Mouse (Mus musculus): ENCODE data around the gene Mrps21. TPM values are rescaled to one million over a fixed set of nuclear protein-coding genes. Genes with fewer than 3 reads are reported as not detected.

Mrps21 gene
- polyA plus RNA-seq, 1 experiment from 2014 or later: 315 TPM

DNA sequence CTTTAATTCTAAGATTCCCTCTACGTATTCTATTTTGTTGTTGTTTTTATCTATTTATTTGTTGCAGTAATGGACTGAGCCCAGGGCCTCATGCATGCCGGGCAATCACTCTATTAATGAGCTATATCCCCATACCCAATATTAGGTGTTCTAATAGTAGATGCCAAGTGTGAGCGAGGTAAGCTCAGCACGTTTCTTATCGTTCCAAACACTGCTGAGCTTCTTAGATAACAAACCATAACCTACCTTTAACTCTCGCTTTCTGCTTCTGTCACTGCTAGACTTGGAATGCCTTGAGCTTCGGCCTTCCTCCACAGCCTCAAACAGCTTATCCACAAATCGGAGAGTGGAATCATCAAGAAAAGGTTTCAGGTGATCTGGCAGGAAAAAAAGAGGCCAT lies 20.0 kb downstream of the Mrps21 start:
- Histone ChIP-seq H3K36me3 (ENCODE audit: control insufficient read depth, insufficient read depth, low read length) (peaks cover 72% of the 10 kb centered on the region), H3K27me3 (replicated peaks; ENCODE audit: control insufficient read depth, insufficient read depth, low read length) (no peaks in the 10 kb centered on the region), H3K9ac (ENCODE audit: low read depth, low read length) (no peak overlapping the region), H3K27ac (replicated peaks; ENCODE audit: low read depth, low read length) (no peak overlapping the region), H3K4me3 (ENCODE audit: low read depth, low read length) (no peak overlapping the region), H3K4me2 (ENCODE audit: low read depth, low read length) (no peak overlapping the region), H3K9me3 (ENCODE audit: control insufficient read depth, low read length) (no peaks in the 10 kb centered on the region), H3K4me1 (ENCODE audit: control insufficient read depth, insufficient read depth, low read length) (no peaks in the 10 kb centered on the region)
- no peak for ATAC-seq (ENCODE audit: low read depth)
- DNase-seq (ENCODE audit: low spot score): no peak
- WGBS: 96% methylated on average over 8 of the region's 8 CpGs

DNA sequence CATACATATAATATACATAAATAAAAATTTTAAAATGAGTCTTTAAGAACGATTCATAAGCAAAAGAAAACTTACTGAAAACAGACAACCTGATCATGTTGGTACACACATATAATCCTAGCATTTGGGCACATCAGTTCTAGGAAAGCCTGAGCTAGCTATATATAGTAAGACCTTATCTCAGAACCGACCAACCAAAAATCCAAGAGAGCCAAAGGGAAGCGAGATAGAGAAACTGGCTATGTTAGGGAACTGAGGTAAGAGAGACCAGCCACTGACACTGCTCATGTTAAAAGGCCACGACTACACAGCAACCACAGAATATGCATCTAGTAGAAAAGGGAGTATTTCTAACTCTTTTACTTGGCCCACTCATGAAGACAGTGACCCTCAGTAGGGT lies 20.7 kb downstream of the Mrps21 start:
- Histone ChIP-seq H3K27ac (replicated peaks; ENCODE audit: low read depth, low read length) (no peak overlapping the region), H3K27me3 (replicated peaks; ENCODE audit: control insufficient read depth, insufficient read depth, low read length) (no peaks in the 10 kb centered on the region), H3K36me3 (ENCODE audit: control insufficient read depth, insufficient read depth, low read length) (peaks cover 79% of the 10 kb centered on the region), H3K9me3 (ENCODE audit: control insufficient read depth, low read length) (no peaks in the 10 kb centered on the region), H3K9ac (ENCODE audit: low read depth, low read length) (no peak overlapping the region), H3K4me1 (ENCODE audit: control insufficient read depth, insufficient read depth, low read length) (no peaks in the 10 kb centered on the region), H3K4me2 (ENCODE audit: low read depth, low read length) (no peak overlapping the region), H3K4me3 (ENCODE audit: low read depth, low read length) (no peak overlapping the region)
- ATAC-seq (ENCODE audit: low read depth): no peak
- 85% methylated on average over 4 of the region's 4 CpGs for WGBS
- DNase-seq (ENCODE audit: low spot score): no peak

DNA sequence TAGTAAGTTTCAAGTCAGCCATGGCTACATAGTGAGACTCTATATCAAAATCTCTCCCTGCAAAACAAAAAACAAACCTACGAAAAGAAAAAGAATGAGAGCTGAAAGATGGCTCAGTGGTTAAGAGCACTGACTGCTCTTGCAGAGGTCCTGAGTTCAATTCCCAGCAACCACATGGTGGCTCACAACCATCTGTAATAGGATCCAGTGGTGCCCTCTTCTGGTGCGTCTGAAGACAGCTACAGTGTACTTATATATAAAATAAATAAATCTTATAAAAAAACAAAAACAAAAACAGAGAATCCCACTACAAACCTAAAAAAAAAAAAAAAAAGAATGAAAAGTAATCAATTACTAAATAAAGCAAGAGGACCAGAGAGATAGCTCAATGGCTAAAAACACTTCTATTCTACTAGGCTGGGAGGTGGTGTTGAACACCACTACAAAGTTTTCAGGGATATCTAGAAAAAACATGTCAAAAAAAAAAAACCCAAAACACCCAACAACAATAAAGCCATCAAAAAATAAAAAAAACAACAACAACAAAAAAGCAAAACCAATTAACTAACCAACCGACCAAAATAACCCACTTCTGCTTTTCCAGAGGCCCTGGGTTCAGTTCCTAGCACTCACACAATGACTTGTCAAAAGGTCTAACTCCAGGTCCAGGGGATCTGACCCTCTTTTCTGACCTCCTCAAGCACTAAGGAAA lies 28.7 kb downstream of the Mrps21 start:
- no peak overlapping the region for H3K4me3 ChIP-seq (ENCODE audit: low read depth, low read length)
- H3K27ac ChIP-seq (replicated peaks; ENCODE audit: low read depth, low read length): no peak overlapping the region
- H3K4me1 ChIP-seq (ENCODE audit: control insufficient read depth, insufficient read depth, low read length): no peaks in the 10 kb centered on the region
- H3K36me3 ChIP-seq (ENCODE audit: control insufficient read depth, insufficient read depth, low read length): peaks cover 89% of the 10 kb centered on the region
- H3K4me2 ChIP-seq (ENCODE audit: low read depth, low read length): no peak overlapping the region
- no peaks in the 10 kb centered on the region for H3K9me3 ChIP-seq (ENCODE audit: control insufficient read depth, low read length)
- no peak for ATAC-seq (ENCODE audit: low read depth)
- DNase-seq (ENCODE audit: low spot score): no peak
- H3K9ac ChIP-seq (ENCODE audit: low read depth, low read length): no peak overlapping the region
- WGBS: 83% methylated on average over 3 of the region's 3 CpGs
- no peaks in the 10 kb centered on the region for H3K27me3 ChIP-seq (replicated peaks; ENCODE audit: control insufficient read depth, insufficient read depth, low read length)

DNA sequence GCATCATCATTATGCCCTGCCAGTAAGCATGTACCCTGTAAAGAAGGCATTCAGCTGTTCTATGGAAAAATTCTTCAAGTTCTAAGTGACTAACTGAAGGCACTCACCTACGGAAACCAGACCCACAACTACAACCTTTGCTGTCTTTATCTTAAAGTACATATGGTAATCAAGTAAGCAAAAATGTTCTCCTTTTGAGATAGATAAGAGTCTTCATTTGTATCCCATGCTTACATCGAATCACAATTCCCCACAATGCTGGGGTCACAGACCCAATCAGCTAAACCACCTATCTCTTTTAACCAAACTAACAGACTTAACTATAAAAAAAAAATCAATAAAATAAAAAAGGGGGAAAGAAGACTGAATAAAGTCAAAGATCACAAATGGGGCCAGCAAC lies 32.1 kb downstream of the Mrps21 start:
- Histone ChIP-seq H3K4me2 (ENCODE audit: low read depth, low read length) (no peak overlapping the region), H3K9me3 (ENCODE audit: control insufficient read depth, low read length) (no peaks in the 10 kb centered on the region), H3K27ac (replicated peaks; ENCODE audit: low read depth, low read length) (no peak overlapping the region), H3K27me3 (replicated peaks; ENCODE audit: control insufficient read depth, insufficient read depth, low read length) (no peaks in the 10 kb centered on the region), H3K9ac (ENCODE audit: low read depth, low read length) (no peak overlapping the region), H3K4me3 (ENCODE audit: low read depth, low read length) (no peak overlapping the region), H3K36me3 (ENCODE audit: control insufficient read depth, insufficient read depth, low read length) (peaks cover 85% of the 10 kb centered on the region), H3K4me1 (ENCODE audit: control insufficient read depth, insufficient read depth, low read length) (no peaks in the 10 kb centered on the region)
- ATAC-seq (ENCODE audit: low read depth) (no peak), DNase-seq (ENCODE audit: low spot score) (no peak)
- WGBS: 91% methylated on average over 2 of the region's 2 CpGs

DNA sequence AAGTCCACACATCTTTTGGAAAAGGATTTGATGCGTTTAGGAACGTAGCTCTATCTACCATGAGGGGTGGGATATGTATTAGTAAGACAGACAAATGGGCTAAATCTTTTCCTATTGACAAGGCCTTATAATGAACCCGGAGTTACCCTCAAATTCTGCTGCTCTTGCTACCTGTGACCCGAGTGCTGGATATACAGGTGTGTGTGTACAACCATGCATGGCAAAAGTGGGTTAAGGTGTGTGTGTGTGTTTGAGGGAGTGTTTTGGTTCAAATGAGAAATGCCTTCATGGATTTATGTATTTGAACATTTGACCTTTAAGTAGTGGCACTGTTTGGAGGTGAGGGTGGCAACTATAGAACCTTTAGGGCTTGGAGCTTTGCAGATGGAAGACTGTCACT lies 42.3 kb downstream of the Mrps21 start:
- Histone ChIP-seq H3K27me3 (replicated peaks; ENCODE audit: control insufficient read depth, insufficient read depth, low read length) (no peaks in the 10 kb centered on the region), H3K27ac (replicated peaks; ENCODE audit: low read depth, low read length) (no peak overlapping the region), H3K4me2 (ENCODE audit: low read depth, low read length) (no peak overlapping the region), H3K9ac (ENCODE audit: low read depth, low read length) (no peak overlapping the region), H3K36me3 (ENCODE audit: control insufficient read depth, insufficient read depth, low read length) (peaks cover 62% of the 10 kb centered on the region), H3K4me1 (ENCODE audit: control insufficient read depth, insufficient read depth, low read length) (no peaks in the 10 kb centered on the region), H3K4me3 (ENCODE audit: low read depth, low read length) (no peak overlapping the region), H3K9me3 (ENCODE audit: control insufficient read depth, low read length) (no peaks in the 10 kb centered on the region)
- DNase-seq (ENCODE audit: low spot score) (no peak), ATAC-seq (ENCODE audit: low read depth) (no peak)
- WGBS: 97% methylated on average over 4 of the region's 4 CpGs

DNA sequence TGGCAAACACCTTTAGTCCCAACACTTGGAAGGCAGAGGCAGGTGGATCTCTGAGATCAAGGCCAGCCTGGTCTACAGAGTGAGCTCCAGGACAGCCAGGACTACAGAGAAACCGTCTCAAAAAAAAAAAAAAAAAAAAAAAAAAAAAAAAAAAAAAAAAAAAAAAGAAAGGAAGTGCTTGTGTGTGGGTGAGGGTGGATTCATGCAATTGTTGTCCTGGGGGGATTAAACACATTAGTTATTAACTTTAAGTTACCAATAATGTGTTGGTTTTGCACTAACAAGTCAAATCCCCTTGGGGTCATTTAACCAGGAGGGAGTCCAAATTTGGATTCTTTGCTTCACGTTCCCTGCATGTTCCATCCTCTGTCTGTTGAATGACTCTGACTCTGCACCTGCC lies 45.0 kb downstream of the Mrps21 start:
- H3K9ac ChIP-seq (ENCODE audit: low read depth, low read length): no peak overlapping the region
- ATAC-seq (ENCODE audit: low read depth) (no peak), DNase-seq (ENCODE audit: low spot score) (no peak)
- H3K4me1 ChIP-seq (ENCODE audit: control insufficient read depth, insufficient read depth, low read length): no peaks in the 10 kb centered on the region
- no peaks in the 10 kb centered on the region for H3K27me3 ChIP-seq (replicated peaks; ENCODE audit: control insufficient read depth, insufficient read depth, low read length)
- no peaks in the 10 kb centered on the region for H3K9me3 ChIP-seq (ENCODE audit: control insufficient read depth, low read length)
- H3K4me2 ChIP-seq (ENCODE audit: low read depth, low read length): no peak overlapping the region
- WGBS: 78% methylated on average over 2 of the region's 2 CpGs
- peaks cover 37% of the 10 kb centered on the region for H3K36me3 ChIP-seq (ENCODE audit: control insufficient read depth, insufficient read depth, low read length)
- H3K4me3 ChIP-seq (ENCODE audit: low read depth, low read length): no peak overlapping the region
- no peak overlapping the region for H3K27ac ChIP-seq (replicated peaks; ENCODE audit: low read depth, low read length)

DNA sequence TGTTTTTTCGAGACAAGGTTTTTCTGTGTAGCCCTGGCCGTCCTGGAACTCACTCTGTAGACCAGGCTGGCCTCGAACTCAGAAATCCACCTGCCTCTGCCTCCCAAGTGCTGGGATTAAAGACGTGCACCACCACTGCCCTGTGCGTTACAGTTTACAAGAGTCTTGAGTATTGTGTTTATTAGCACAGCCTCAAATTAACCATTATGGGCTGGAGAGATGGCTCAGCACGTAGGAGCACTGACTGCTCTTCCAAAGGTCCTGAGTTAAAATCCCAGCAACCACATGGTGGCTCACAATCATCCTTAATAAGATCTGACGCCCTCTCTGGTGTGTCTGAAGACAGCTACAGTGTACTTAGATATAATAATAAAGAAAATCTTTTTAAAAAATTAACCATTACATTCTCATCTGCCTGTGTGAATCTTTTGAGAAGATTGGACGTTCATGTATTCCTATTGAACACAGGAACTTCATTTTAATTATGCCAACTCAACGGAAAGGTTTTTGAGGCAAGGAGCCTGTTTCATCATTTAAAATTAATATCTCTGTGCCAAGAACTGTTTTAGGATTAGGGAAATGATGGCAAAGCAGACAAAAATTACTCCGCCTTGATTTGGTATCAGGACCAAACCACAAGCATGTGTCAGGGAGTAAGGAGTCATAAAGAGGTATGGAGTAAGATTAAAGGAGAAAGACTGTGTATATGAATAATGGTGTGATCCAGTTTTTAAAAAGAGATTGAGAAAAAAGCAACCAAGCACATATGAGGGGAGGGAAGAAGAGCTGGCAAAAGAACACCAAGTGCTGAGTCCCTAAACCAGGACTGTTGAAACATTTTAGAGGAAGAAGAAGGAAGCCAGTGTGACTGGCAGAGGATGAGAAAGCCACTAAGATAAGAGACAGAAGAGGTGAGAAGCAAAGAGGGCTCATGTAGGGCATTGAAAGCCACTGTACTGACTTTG lies 51.0 kb downstream of the Mrps21 start:
- Histone ChIP-seq H3K9ac (ENCODE audit: low read depth, low read length) (peak overlapping the region; percentile 76), H3K4me3 (ENCODE audit: low read depth, low read length) (peak overlapping the region; percentile 84), H3K9me3 (ENCODE audit: control insufficient read depth, low read length) (no peaks in the 10 kb centered on the region), H3K36me3 (ENCODE audit: control insufficient read depth, insufficient read depth, low read length) (no peaks in the 10 kb centered on the region), H3K4me1 (ENCODE audit: control insufficient read depth, insufficient read depth, low read length) (peaks cover 13% of the 10 kb centered on the region), H3K4me2 (ENCODE audit: low read depth, low read length) (peak overlapping the region; percentile 62), H3K27ac (replicated peaks; ENCODE audit: low read depth, low read length) (peak overlapping the region; percentile 100), H3K27me3 (replicated peaks; ENCODE audit: control insufficient read depth, insufficient read depth, low read length) (no peaks in the 10 kb centered on the region)
- WGBS: 40% methylated on average over 10 of the region's 10 CpGs
- DNase-seq (ENCODE audit: low spot score) (no peak), ATAC-seq (ENCODE audit: low read depth) (no peak)

DNA sequence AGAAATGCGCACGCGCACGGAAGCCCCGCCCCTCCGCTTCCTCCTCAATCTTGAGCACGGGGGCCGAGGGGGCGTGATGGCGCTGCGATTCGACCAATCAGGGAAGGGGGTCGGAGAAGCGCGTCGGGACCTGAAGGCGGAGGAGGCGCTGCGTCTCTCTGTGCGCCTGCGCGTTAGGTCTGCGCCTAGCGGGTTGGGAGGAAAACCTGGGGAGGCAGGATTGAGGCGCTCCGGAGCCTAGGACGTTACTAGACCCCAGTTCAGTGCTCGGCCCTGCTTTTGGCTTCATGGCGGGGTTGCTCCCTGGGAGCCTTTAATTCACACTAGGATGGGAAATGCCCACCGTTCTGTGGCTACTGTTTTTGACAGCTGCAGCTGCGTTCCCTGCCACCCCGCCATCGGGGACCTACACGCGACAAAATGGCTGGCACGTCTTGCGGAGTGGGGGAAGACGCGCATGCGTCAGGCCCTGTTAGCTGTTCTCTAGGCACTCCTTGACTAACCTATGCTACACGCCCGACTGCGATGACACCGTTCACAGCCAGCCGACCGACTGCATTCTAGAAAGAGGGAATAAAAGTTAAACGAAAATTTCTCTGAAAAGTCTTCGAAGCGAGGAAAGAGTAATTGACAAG lies 51.9 kb downstream of the Mrps21 start:
- H3K9ac ChIP-seq (ENCODE audit: low read depth, low read length): peak overlapping the region; percentile 99
- peak overlapping the region; percentile 100 for H3K27ac ChIP-seq (replicated peaks; ENCODE audit: low read depth, low read length)
- peak overlapping the region; percentile 62 for H3K4me2 ChIP-seq (ENCODE audit: low read depth, low read length)
- H3K4me3 ChIP-seq (ENCODE audit: low read depth, low read length): peak overlapping the region; percentile 84
- peaks cover 13% of the 10 kb centered on the region for H3K4me1 ChIP-seq (ENCODE audit: control insufficient read depth, insufficient read depth, low read length)
- DNase-seq (ENCODE audit: low spot score) (peak; percentile 100), ATAC-seq (ENCODE audit: low read depth) (peak; percentile 96)
- no peaks in the 10 kb centered on the region for H3K9me3 ChIP-seq (ENCODE audit: control insufficient read depth, low read length)
- under 1% methylated on average over 44 of the region's 49 CpGs for WGBS
- H3K36me3 ChIP-seq (ENCODE audit: control insufficient read depth, insufficient read depth, low read length): no peaks in the 10 kb centered on the region
- no peaks in the 10 kb centered on the region for H3K27me3 ChIP-seq (replicated peaks; ENCODE audit: control insufficient read depth, insufficient read depth, low read length)

Data from embryonic facial prominence, embryonic 14.5 days (tissue).